Mouse (Mus musculus): Measurements from ENCODE around the gene Tmem39b.
"Not testable (repeated sequence)": the region's sequence is repeated elsewhere in the genome, so short reads cannot be mapped to it uniquely, and the experiment has no call there.

The Tmem39b gene

DNA sequence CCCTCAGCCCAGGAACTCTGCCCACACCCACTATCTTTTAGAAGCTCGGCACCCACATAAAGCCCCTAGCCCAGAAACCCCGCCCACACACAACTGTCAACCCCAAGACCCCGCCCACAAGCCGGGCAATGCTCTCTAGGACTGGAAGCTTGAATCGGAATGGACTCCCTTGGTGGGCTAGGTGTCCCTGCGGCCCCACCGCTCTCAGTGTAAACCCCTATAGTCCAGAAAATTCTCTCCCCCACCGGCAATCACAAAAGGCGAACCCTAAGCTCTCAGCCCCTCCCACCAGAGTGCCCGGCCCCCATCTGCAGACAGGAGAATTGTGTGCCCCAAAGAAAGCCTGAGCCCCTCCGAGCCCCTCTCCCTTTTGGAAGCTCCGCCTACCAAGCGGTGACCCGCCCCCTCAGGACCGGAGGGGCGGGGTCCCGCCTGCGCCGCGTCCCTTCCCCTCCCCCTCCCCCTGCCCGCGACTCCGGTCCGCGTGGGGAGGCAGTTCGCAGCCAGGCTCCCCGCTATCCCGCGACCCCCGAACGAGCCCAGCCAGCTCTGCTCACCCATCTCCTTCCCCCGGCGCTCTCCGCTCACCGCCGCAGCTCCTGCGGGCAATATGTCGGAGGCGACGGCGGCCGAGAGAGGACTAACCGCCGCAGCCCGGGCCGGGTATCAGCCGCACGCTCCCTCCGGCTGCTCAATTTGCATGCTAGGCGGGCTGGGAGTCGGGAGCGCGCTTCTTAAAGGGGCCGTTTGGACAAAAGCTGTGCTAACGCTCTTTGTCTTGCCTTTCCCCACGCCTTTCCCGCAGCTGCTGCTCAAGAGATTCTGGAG, at the start of gene Tmem39b:
Tmem39b (minus strand) TSS at position 681 of the 828 bp plus-strand sequence.
- CTCF ChIA-PET: interaction anchor here (0.5 to 1.2 kb wide), 7 partner anchors 75 to 573 kb away, joined by 3 to 7 read pairs (median 4); no protein-coding TSS in a partner anchor

DNA sequence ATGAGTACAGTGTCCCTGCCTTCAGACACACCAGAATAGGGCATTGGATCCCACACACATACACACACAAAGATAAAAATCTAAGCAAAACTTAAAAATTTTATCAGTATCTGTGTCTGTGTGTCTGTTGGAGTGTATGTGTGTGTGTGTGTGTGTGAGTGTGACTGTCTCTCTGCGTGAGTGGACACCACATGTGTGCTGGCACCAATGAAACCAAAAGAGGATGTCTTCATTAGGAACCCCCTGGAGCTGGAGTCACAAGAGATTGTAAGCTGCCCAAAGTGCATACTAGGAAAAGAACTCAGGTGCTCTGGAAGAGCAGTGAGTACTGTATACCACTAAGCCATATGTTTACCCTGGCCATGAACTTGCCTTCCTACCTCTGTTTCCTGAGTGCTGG, 49.5 kb upstream of the Tmem39b start:
- CTCF ChIA-PET: interaction anchor here (0.6 to 1.0 kb wide), 3 partner anchors 22 to 94 kb away, joined by 3 to 15 read pairs (median 7); no protein-coding TSS in a partner anchor

- CTCF ChIA-PET: interaction anchor here (1.4 kb wide), 1 partner anchor 44 kb away, joined by 3 read pairs; no protein-coding TSS in a partner anchor
These were observed 46.9 kb upstream of the Tmem39b start for GRCm38 (mm10) chr4:129743494-129743893.

- CTCF ChIA-PET: interaction anchor here (1.4 kb wide), 1 partner anchor 45 kb away, joined by 3 read pairs; no protein-coding TSS in a partner anchor
These were observed 46.4 kb upstream of the Tmem39b start for GRCm38 (mm10) chr4:129743010-129743390.

- CTCF ChIA-PET: interaction anchor here (1.0 to 1.4 kb wide), 2 partner anchors 12 to 45 kb away, joined by 3 read pairs; no protein-coding TSS in a partner anchor
These were observed 45.8 kb upstream of the Tmem39b start, which contains the start of gene Khdrbs1 for GRCm38 (mm10) chr4:129742232-129743009. Gene Khdrbs1, minus strand, starts transcription at chr4:129742303.

DNA sequence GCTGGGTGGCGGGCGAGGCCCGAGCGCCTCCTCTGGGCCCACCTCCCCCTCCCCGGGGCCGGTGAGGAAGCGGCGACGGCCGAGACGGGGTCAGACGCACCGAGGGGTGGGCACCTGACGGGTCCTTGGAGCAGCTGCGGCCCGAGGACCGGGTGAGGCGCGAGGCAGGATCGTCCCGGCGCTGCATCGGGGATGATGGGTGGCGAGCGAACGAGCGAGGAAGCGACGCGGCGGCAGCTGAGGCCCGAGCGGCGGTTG, 45.3 kb upstream of the Tmem39b start:
- CTCF ChIA-PET: interaction anchor here (1.0 kb wide), 1 partner anchor 13 kb away, joined by 3 read pairs; no protein-coding TSS in a partner anchor

GRCm38 (mm10) chr4:129741251-129741973, 44.8 kb upstream of the Tmem39b start:
- CTCF ChIA-PET: interaction anchor here (0.6 to 1.0 kb wide), 3 partner anchors 13 to 89 kb away, joined by 3 to 9 read pairs (median 4); no protein-coding TSS in a partner anchor

DNA sequence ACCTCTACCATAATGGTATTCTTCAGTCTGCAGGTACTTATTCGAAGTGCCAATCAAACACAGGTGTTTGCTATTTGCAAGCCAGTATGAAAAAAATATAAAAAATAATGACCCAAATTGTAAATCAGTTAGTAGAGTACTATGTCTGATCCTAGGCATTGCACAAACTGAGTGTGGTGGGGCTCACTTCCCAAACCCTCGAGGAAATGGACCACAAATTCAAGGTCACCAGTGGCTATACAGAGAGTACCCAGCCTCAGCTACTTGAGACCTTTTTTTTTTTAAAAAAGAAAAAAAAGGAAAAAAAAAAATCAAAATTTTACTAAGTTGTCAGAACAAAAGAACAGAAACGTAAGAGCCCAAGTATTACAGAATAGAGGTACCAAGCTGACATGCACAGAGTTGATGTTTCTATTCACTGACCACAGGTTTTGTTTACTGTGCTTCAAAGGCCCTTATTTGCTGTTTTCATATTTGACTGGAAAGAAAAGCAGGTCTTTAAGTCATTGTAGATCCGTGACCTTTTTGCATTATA, 42.5 kb upstream of the Tmem39b start:
- CTCF ChIA-PET: interaction anchor here (0.6 kb wide), 1 partner anchor 189 kb away, joined by 3 read pairs; no protein-coding TSS in a partner anchor

- CTCF ChIA-PET: no interaction called here
These were observed 39.5 kb upstream of the Tmem39b start for GRCm38 (mm10) chr4:129736173-129736572.

DNA sequence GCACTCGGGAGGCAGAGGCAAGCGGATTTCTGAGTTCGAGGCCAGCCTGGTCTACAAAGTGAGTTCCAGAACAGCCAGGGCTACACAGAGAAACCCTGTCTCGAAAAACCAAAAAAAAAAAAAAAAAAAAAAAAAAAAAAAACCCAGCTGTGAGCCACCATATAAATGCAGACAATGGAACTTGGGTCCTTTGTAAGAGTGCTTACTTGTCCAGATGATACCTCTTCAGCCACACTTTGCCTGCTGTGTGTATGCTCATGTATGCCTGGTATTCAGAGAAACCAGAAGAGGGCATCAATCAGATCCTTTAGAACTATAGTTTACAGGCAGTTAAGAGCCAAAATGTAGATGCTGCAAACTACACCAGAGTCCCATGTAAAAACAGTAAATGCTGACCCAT, 38.8 kb upstream of the Tmem39b start:
- CTCF ChIA-PET: not testable (repeated sequence)

DNA sequence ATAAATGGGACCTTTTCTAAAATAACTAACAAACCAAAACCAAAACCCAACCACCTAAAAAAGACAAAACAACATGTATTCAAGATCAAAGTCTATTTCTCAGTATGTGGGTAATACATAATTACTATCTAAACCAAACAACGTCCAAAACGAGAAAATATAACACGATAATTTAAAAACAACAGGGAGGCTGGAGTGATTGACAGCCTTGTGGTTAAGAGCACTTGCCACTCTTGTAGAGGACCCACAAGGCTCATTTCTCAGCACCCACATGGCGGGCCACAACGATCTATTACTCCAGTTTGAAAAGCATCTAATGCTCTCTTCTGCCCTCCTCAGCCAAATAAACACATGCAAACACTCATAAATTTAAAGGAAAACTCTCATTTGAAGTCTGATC, 34.8 kb upstream of the Tmem39b start:
- CTCF ChIA-PET: no interaction called here

DNA sequence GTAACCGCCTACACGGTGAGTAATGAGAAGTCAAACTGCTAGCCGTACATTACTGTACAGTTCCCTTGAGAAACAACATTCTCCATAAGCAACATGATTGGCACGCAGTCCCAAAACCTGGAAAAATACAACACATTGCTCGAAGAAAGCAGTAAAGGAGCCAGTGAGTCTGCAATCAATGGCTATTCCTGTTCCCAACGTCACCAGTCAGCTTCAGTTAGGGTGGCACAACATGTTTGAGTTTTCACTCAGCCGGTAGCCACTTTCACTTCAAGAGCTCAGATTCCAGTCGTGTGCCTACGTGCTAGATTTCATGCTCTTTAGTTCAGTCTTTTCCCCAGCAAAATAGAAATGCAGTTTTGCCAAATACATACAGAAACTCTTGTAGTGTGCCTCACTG, 19.7 kb upstream of the Tmem39b start:
- CTCF ChIA-PET: no interaction called here

- CTCF ChIA-PET: interaction anchor here (0.7 kb wide), 1 partner anchor 203 kb away, joined by 4 read pairs; no protein-coding TSS in a partner anchor
These were observed 13.0 kb upstream of the Tmem39b start for GRCm38 (mm10) chr4:129709486-129710129.

- CTCF ChIA-PET: no interaction called here
These were observed 10.1 kb upstream of the Tmem39b start for GRCm38 (mm10) chr4:129706750-129707149.

- CTCF ChIA-PET: interaction anchor here (0.8 kb wide), 1 partner anchor 227 kb away, joined by 5 read pairs; the partner anchor contains the start of gene Spocd1
These were observed 5.8 kb upstream of the Tmem39b start for GRCm38 (mm10) chr4:129702454-129702853.

- CTCF ChIA-PET: interaction anchor here (0.8 to 1.3 kb wide), 2 partner anchors 82 to 227 kb away, joined by 3 to 5 read pairs; partner anchors contain the start of gene Spocd1
These were observed 5.1 kb upstream of the Tmem39b start for GRCm38 (mm10) chr4:129701503-129702377.

- CTCF ChIA-PET: interaction anchor here (0.7 to 1.3 kb wide), 2 partner anchors 83 to 228 kb away, joined by 3 to 13 read pairs; partner anchors contain the start of gene Spocd1
These were observed 4.0 kb upstream of the Tmem39b start for GRCm38 (mm10) chr4:129700661-129701060.

DNA sequence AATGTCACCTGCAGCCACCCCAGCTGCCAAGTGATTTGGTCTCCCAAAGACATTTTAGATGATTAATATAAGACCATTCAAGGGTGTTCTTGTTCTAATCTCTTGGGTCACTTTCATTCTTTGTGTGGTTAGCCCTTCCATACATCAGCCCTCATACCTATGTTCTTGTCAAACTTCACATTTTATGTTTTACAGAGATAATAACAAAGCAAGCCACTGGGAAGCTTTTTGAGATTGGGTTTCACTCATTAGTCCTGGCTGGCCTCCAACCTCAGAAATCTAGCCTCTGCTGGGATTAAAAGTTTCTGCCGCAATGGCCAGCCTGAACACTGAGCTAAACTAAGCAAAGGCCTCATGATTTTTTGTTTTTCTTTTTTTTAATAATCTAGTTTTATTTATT, 3.6 kb upstream of the Tmem39b start:
- CTCF ChIA-PET: interaction anchor here (0.7 to 1.3 kb wide), 2 partner anchors 83 to 562 kb away, joined by 3 read pairs; no protein-coding TSS in a partner anchor

DNA sequence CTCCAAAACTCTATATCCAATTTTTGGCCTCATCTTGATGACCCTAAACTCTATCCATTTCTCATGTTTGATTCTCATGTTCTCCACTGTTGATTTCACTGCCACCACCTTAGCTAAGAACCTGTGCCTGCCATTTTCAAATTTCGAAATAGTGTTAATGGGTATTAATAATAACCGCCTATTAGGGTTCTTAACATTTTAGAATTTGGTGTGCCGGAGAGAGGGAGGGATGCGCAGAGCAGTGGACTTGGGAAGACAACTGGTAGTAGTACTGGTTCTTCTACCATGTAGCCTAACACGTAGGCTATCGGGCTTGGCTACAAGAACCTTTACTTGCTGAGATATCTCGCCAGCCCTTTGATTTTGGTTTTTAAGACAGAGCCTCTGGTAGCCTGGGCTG, 553 bp upstream of the Tmem39b start:
- CTCF ChIA-PET: no interaction called here
